Mouse (Mus musculus): ENCODE measurements around the gene Fam189a1.

DNA sequence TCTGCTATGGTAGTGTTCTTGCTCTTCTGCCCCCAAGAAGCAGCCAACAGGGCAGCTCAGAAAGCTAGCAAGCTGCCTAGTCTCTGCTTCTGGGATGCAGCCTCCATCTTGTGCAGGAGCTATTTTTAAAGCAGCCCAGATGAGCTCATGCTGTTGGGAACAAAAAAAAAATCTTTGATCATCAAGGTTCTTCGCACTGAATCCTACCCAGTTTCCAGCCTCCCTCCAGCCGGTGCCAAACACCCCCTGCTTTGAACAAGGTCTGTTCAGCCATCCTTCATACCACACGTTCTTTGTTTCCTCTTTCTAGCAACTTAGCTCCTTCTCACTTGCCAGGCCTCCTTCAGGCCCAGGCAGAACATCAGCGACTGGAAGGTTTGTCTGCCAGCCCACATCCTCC lies 376.9 kb downstream of the Fam189a1 start:
- TF ChIP-seq CTCF (IDR thresholded peaks at IDR 0.05; ENCODE audit: borderline replicate concordance, insufficient read depth, low read depth, low read length) = no peak
- no peak for TF ChIP-seq POLR2A (IDR thresholded peaks at IDR 0.05; ENCODE audit: borderline replicate concordance, insufficient read depth, low read length)
